Mouse (Mus musculus) thymus, adult 2 months (tissue): Measurements from ENCODE around the gene Ap3d1.

Experiments used
- CTCF ChIP-seq: fragments of 200-500 bp; IDR thresholded peaks from 2 replicates; pipeline ENCODE4 v1.5.1; 2012; ENCODE audit warnings: mild to moderate bottlenecking, control low read depth, low read length, moderate library complexity, borderline replicate concordance; ENCODE audit not compliant: control insufficient read depth, poor library complexity, insufficient read depth; ENCODE audit errors: extremely low read depth
- POLR2A ChIP-seq: fragments of 200-500 bp; IDR thresholded peaks from 2 replicates; pipeline ENCODE4 v1.6.1; 2012; ENCODE audit warnings: mild to moderate bottlenecking, low read length, control low read depth, moderate library complexity; ENCODE audit not compliant: control insufficient read depth, poor library complexity, insufficient read depth; ENCODE audit errors: extremely low read depth

DNA sequence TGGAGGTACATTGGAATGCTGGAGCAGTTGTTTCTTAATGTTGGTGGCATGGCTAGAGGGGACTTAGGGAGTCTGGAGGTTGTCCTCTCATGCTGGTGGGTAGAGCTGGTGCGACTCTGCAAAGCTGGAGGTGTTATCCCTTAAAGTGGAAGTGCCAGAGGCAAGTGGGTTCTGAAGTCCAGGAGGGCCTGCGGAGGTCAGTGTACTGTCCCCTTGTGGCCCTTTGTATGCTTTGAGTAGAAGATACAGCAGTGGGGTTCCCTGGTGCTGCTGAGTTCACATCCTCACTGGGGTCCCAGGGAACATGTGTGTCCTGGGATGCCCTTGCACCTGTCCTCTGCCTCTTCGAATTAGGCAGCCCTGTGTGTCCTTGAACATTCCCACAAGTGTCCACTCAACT lies 14.0 kb upstream of the Ap3d1 start:
- TF ChIP-seq CTCF (no peak), POLR2A (no peak)
